Mouse (Mus musculus) intestine, embryonic 15.5 days (tissue): Measurements from ENCODE around the gene Nell1. TPM values are rescaled to one million over a fixed set of nuclear protein-coding genes. Genes with fewer than 3 reads are reported as not detected.

Source experiments
- ATAC-seq: fragments of 200-750 bp; cut with Nextera tagmentation; 2 replicates; pipeline ENCODE4 v1.8.0; 2017; ENCODE audit warnings: moderate TSS enrichment, moderate library complexity
- H3K27ac ChIP-seq: fragments of 300-500 bp; sonication (generic); 2 replicates; pipeline ENCODE4 v1.5.1; 2015; ENCODE audit warnings: mild to moderate bottlenecking, inconsistent platforms
- H3K27me3 ChIP-seq: fragments of 300-500 bp; sonication (generic); replicated peaks from 2 replicates; pipeline ENCODE4 v1.6.1; 2015; ENCODE audit warnings: inconsistent platforms
- H3K36me3 ChIP-seq: fragments of 300-500 bp; sonication (generic); 2 replicates; pipeline ENCODE4 v1.6.1; 2015; ENCODE audit warnings: inconsistent platforms
- H3K4me1 ChIP-seq: fragments of 300-500 bp; sonication (generic); replicated peaks from 2 replicates; pipeline ENCODE4 v1.6.1; 2015; ENCODE audit warnings: inconsistent platforms
- H3K4me2 ChIP-seq: fragments of 300-500 bp; sonication (generic); replicated peaks from 2 replicates; pipeline ENCODE4 v1.6.1; 2015; ENCODE audit warnings: mild to moderate bottlenecking, inconsistent platforms
- H3K4me3 ChIP-seq: fragments of 300-500 bp; sonication (generic); replicated peaks from 2 replicates; pipeline ENCODE4 v1.5.1; 2015; ENCODE audit warnings: inconsistent platforms
- H3K9ac ChIP-seq: fragments of 300-500 bp; sonication (generic); 2 replicates; pipeline ENCODE4 v1.6.1; 2015; ENCODE audit warnings: inconsistent platforms
- H3K9me3 ChIP-seq: fragments of 300-500 bp; sonication (generic); 2 replicates; pipeline ENCODE4 v1.6.1; 2016; ENCODE audit warnings: inconsistent platforms
- WGBS: fragments of 180-500 bp; shearing (Covaris S2); methylation state at CpG from one replicate; pipeline ENCODE4 v1.1.7; 2015; 5-methylcytosine and 5-hydroxymethylcytosine counted together
- polyA plus RNA-seq: library from polyadenylated mRNA; unstranded; fragments of >200 nt; fragmentation: Nextera tagmentation; extraction: Ambion mirVana; gene quantifications from 2 replicates; pipeline ENCODE4 v1.2.1, GENCODE M21; 2015

Gene Nell1
- polyA plus RNA-seq, 1 experiment from 2014 or later, result 4.0 TPM

DNA sequence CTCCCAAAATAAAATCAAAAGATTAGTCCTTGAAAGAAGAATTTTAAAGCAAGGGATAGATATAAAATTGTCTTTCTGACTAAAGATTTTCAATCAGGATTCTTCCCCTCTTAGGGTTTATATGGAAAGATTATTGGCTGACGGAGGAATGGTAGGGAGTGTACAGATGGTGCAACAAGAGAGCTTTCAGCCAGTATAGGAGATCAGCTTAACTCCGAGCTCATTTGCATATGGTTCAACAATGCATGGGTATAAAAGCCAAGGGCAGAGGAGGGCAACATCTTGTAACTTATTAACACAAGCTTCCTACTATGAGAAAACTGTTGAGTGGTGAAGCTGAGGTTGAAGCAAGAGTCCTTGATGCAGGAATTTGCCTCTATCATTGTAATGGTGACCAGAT, 658.5 kb downstream of the Nell1 start:
- H3K4me2 ChIP-seq, result no peak overlapping the region
- 76% methylated on average over 2 of the region's 2 CpGs for WGBS
- H3K36me3 ChIP-seq, result no peaks in the 10 kb centered on the region
- no peak overlapping the region for H3K4me3 ChIP-seq
- H3K9me3 ChIP-seq, result no peaks in the 10 kb centered on the region
- ATAC-seq, result no peak
- no peak overlapping the region for H3K27ac ChIP-seq
- no peak overlapping the region for H3K9ac ChIP-seq
- no peaks in the 10 kb centered on the region for H3K27me3 ChIP-seq
- H3K4me1 ChIP-seq, result no peaks in the 10 kb centered on the region

DNA sequence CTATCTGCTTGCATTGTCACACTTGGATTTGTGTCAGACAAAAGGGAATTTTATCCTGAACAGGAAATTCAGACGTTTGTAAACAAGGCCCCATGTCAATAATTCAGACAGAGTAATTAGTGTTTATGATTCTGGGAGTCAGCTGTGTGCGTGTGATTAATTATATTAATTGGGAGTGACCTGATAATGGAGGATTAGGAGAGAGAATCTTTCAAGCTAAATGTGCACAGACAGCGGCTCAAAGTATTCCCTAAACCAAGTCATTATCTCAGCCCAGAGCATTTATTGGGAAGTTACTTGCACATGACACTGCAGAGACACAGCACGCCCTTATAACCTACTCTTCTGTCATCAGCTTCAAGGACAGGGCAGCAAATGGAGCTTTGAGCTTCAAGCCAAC, 697.6 kb downstream of the Nell1 start:
- H3K27me3 ChIP-seq, result no peaks in the 10 kb centered on the region
- WGBS, result 69% methylated on average over 4 of the region's 4 CpGs
- no peaks in the 10 kb centered on the region for H3K9me3 ChIP-seq
- no peak overlapping the region for H3K4me3 ChIP-seq
- no peak for ATAC-seq
- no peak overlapping the region for H3K9ac ChIP-seq
- no peak overlapping the region for H3K27ac ChIP-seq
- no peaks in the 10 kb centered on the region for H3K36me3 ChIP-seq
- H3K4me2 ChIP-seq, result no peak overlapping the region
- no peaks in the 10 kb centered on the region for H3K4me1 ChIP-seq

DNA sequence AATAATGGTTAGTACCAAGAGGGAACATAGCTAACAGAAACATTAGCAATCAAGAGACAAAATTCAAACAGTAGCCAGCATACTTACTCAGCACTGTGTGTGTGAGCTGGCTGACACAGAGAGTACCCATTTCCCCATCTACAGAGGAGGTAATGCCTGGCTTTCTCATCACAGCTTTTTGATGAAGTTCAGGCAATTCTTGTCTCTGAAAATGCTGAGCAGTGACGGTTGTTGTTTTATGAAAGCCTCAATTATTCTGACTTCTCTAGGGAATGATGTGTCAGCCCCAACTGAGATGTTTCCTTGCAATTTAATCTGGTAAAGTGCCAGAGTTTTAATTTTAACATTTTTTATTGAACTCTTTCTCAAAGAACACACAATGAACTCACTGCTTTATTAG, 700.8 kb downstream of the Nell1 start:
- Histone ChIP-seq H3K9me3 (no peaks in the 10 kb centered on the region), H3K4me2 (no peak overlapping the region), H3K4me1 (no peaks in the 10 kb centered on the region), H3K4me3 (no peak overlapping the region), H3K36me3 (no peaks in the 10 kb centered on the region), H3K27me3 (no peaks in the 10 kb centered on the region), H3K27ac (no peak overlapping the region), H3K9ac (no peak overlapping the region)
- ATAC-seq, result no peak
- WGBS, result 66% methylated on average over 1 of the region's 1 CpGs

DNA sequence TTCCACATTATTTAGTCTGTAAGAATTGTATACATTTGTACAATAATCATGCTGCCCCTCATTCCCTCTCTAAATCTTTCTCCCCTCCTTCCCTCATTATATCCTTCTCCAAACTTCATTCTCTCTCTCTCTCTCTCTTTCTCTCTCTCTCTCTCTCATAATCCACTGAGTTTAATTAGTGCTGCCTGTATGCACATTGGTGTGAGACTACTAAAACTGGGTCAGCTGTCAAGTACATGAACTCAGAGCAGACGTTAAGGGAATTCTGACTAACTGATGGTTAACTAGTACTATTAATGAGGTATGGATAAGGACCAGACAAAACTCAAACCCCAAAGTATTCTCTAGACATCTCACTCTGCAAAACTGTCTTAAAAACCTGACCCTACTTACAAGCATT, 702.8 kb downstream of the Nell1 start:
- WGBS, result 78% methylated on average over 1 of the region's 1 CpGs
- H3K4me2 ChIP-seq, result no peak overlapping the region
- no peak overlapping the region for H3K4me3 ChIP-seq
- no peaks in the 10 kb centered on the region for H3K27me3 ChIP-seq
- no peaks in the 10 kb centered on the region for H3K9me3 ChIP-seq
- H3K36me3 ChIP-seq, result no peaks in the 10 kb centered on the region
- H3K27ac ChIP-seq, result no peak overlapping the region
- no peaks in the 10 kb centered on the region for H3K4me1 ChIP-seq
- no peak for ATAC-seq
- no peak overlapping the region for H3K9ac ChIP-seq

DNA sequence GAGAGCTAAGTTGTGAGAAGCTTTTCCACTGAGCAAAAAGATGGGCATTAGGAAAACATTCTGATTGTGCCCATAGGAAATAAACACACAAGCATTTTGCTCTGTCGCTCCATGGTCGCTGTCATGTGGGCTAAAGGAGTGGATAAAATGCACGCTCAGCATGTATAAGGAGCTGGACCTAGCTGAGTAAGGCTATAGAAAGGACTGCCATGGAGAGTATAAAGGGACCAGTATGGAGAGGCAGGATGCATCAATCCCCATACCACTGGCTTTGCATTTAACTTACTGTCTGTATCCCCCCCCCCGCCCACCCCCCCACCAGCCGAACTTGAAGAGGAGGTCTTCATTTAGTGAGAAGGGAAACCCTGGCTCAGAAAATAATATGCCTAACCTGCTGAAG, 711.7 kb downstream of the Nell1 start:
- Histone ChIP-seq H3K9ac (no peak overlapping the region), H3K36me3 (no peaks in the 10 kb centered on the region), H3K9me3 (no peaks in the 10 kb centered on the region), H3K4me3 (no peak overlapping the region), H3K4me1 (no peaks in the 10 kb centered on the region), H3K4me2 (no peak overlapping the region), H3K27me3 (no peaks in the 10 kb centered on the region), H3K27ac (no peak overlapping the region)
- no peak for ATAC-seq
- 78% methylated on average over 5 of the region's 5 CpGs for WGBS

DNA sequence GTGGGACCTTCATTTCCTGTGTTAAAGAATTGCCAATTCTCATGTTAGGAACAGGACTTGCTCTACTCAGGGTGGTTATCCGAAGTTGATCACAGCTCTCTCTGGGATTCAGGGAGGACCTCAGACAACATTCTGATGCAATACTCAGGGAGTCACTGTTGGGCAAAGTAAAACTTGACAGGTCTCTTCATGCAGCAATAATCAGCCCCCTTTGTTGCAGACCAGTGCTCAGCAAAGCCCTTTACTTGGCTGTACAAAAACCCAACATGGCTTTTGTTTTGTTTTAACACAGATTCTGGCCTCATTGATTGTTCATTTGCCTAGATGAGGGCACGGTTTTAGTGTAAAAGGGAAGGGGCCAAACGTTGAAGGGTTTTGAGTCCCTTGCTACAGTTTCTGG, 750.5 kb downstream of the Nell1 start:
- Histone ChIP-seq H3K27me3 (no peaks in the 10 kb centered on the region), H3K4me3 (no peak overlapping the region), H3K27ac (no peak overlapping the region), H3K9me3 (no peaks in the 10 kb centered on the region), H3K4me1 (no peaks in the 10 kb centered on the region), H3K4me2 (no peak overlapping the region), H3K9ac (no peak overlapping the region), H3K36me3 (no peaks in the 10 kb centered on the region)
- ATAC-seq, result no peak
- WGBS, result 75% methylated on average over 3 of the region's 3 CpGs

DNA sequence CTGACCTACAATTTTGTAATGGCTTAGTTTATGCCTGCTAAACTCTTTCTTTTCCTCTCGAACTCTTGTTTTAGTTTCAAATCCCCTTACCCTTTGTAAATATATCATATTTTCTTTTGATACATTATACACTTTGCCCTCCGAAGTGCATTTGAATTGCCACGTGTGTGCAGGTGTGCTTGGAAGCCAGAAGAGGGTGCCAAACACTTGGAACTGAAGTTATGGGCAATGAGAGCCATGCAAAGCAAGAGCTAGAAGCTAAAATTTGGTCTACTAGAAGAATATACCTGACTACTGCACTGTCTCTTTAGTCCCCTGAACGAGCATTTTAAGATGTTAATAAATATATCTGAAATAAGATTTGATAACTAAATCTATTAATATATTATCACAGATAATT, 756.3 kb downstream of the Nell1 start:
- ATAC-seq, result no peak
- 55% methylated on average over 4 of the region's 4 CpGs for WGBS
- Histone ChIP-seq H3K36me3 (no peaks in the 10 kb centered on the region), H3K9me3 (no peaks in the 10 kb centered on the region), H3K4me1 (no peaks in the 10 kb centered on the region), H3K9ac (no peak overlapping the region), H3K4me2 (no peak overlapping the region), H3K27me3 (no peaks in the 10 kb centered on the region), H3K27ac (no peak overlapping the region), H3K4me3 (no peak overlapping the region)

DNA sequence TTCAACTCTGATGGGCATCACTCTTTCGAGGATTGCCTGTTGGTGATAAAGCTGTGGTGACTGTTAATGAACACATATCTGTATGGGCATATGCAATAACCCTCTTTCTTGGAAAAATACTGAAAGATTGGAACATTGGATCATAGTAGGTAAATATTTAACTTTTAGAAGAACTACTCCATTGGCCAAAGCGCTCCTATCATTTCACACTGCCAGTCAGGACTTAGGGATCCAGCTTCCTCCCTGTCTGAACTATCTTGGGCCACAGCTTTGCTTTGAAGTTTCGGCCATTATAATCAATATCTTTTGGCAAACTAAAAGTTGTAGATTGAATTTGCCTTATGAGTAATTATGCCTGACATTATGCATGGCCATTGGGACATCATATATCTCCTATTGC, 780.9 kb downstream of the Nell1 start:
- Histone ChIP-seq H3K9ac (no peak overlapping the region), H3K27me3 (no peaks in the 10 kb centered on the region), H3K36me3 (no peaks in the 10 kb centered on the region), H3K9me3 (no peaks in the 10 kb centered on the region), H3K4me3 (no peak overlapping the region), H3K4me1 (no peaks in the 10 kb centered on the region), H3K4me2 (no peak overlapping the region), H3K27ac (no peak overlapping the region)
- no peak for ATAC-seq
- WGBS, result 83% methylated on average over 3 of the region's 3 CpGs

DNA sequence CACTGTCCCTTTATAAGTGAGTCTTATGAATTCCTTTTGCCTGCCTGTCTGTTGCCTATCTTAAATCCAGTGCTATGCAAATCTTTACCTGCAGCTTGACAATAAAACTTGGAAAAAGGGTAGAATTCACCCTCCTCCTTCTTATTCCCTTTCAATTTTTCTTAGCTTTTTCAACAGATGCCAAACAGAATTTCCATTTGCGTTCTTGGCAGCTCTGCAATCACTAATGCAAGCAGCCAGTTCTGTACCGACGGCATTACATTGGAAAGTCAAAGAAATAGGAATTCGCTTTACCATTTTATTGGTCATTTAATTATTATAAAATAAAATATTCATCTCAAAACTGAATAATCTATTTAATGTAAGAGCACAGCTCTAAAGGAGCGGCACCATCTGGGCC, 781.7 kb downstream of the Nell1 start:
- Histone ChIP-seq H3K27ac (no peak overlapping the region), H3K4me2 (no peak overlapping the region), H3K9me3 (no peaks in the 10 kb centered on the region), H3K27me3 (no peaks in the 10 kb centered on the region), H3K4me1 (no peaks in the 10 kb centered on the region), H3K36me3 (no peaks in the 10 kb centered on the region), H3K9ac (no peak overlapping the region), H3K4me3 (no peak overlapping the region)
- 80% methylated on average over 5 of the region's 5 CpGs for WGBS
- ATAC-seq, result no peak

DNA sequence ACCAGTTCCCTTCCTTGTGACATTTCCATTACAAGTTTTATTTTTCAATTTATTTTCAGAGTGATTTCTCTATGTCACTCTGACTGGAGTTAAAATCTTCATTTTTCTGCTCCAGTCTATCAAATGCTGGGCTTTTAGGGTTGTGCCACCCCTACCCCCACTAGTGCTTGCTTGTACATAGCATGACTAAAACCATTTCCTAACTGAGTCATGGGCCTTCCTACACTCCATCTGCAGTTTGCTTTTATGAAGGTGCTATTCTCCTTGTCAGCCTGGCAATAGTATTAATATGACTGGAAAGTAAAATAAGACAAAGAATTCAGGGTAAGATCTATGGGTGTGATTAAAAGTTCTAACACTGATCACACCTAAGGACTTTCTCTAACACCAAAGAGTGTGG, 798.9 kb downstream of the Nell1 start:
- H3K4me1 ChIP-seq, result no peaks in the 10 kb centered on the region

DNA sequence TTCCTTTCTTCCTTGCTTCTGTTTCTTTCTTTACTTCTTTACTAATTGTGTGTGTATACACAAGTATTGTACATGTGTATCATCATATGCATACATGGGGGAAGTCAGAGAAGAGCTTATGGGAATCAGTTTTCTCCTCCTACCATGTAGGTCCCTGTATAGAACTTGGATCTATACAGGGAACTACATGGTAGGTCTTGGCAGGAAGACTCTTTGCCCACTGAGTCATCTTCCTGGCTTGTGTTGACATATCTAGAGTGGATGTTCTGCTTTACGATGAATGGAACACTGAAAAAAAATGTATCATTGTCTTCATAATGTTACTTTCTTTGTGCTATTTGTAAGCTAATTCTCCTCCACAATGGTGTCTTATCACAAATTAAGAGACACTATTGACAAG, 806.4 kb downstream of the Nell1 start:
- H3K27ac ChIP-seq, result no peak overlapping the region
- WGBS, result 85% methylated on average over 1 of the region's 1 CpGs
- no peak overlapping the region for H3K9ac ChIP-seq
- H3K36me3 ChIP-seq, result no peaks in the 10 kb centered on the region
- H3K4me3 ChIP-seq, result no peak overlapping the region
- no peaks in the 10 kb centered on the region for H3K4me1 ChIP-seq
- no peaks in the 10 kb centered on the region for H3K27me3 ChIP-seq
- no peak for ATAC-seq
- H3K4me2 ChIP-seq, result no peak overlapping the region
- no peaks in the 10 kb centered on the region for H3K9me3 ChIP-seq

More for the DNA sequence above, 798.9 kb downstream of the Nell1 start:
- no peak for ATAC-seq
- no peaks in the 10 kb centered on the region for H3K36me3 ChIP-seq
- H3K4me3 ChIP-seq, result no peak overlapping the region
- H3K9ac ChIP-seq, result no peak overlapping the region
- no peaks in the 10 kb centered on the region for H3K9me3 ChIP-seq
- no peak overlapping the region for H3K27ac ChIP-seq
- no peaks in the 10 kb centered on the region for H3K27me3 ChIP-seq
- H3K4me2 ChIP-seq, result no peak overlapping the region

DNA sequence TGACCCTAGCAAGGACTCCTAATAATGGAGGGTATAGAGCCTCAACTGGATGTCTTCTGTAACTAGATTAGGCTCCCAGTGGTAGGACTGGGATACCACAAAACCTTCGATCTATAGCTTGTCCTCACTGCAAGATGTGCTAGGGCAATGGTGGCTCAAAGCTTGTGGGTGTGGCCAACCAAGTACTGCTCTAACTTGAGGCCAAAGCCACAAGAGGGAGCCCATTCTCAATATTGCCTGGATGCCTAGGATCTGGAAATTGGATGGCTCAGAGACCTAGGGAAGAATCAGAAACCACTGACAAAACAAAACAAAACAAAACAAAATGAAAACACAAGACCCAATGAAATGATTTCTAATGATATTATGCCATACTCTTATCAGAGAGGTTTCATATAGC, 809.0 kb downstream of the Nell1 start:
- Histone ChIP-seq H3K27me3 (no peaks in the 10 kb centered on the region), H3K36me3 (no peaks in the 10 kb centered on the region)

DNA sequence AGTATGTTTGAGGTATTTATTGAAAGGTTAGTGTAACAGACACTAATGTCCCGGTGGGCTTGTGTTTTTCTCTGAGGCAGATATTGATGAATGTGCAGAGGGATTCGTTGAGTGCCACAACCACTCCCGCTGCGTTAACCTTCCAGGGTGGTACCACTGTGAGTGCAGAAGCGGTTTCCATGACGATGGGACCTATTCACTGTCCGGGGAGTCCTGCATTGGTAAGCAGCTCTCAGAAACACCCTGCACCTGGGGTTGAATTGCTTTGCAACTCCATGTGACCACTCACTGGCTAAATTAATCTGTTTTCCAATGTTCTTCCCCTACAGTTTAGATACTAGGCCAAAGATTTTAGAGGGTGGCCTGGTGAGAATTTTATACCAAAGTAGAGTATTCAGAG, 851.5 kb downstream of the Nell1 start:
- H3K4me3 ChIP-seq, result no peak overlapping the region
- ATAC-seq, result no peak
- no peak overlapping the region for H3K4me2 ChIP-seq
- H3K9me3 ChIP-seq, result no peaks in the 10 kb centered on the region
- no peak overlapping the region for H3K9ac ChIP-seq
- H3K36me3 ChIP-seq, result no peaks in the 10 kb centered on the region
- H3K27ac ChIP-seq, result no peak overlapping the region
- no peaks in the 10 kb centered on the region for H3K4me1 ChIP-seq
- no peaks in the 10 kb centered on the region for H3K27me3 ChIP-seq
- WGBS, result 37% methylated on average over 7 of the region's 7 CpGs

More for the DNA sequence above, 809.0 kb downstream of the Nell1 start:
- no peaks in the 10 kb centered on the region for H3K4me1 ChIP-seq
- no peak for ATAC-seq
- no peak overlapping the region for H3K4me3 ChIP-seq
- no peak overlapping the region for H3K9ac ChIP-seq
- H3K9me3 ChIP-seq, result no peaks in the 10 kb centered on the region
- H3K27ac ChIP-seq, result no peak overlapping the region
- H3K4me2 ChIP-seq, result no peak overlapping the region
- WGBS, result 58% methylated on average over 1 of the region's 1 CpGs

DNA sequence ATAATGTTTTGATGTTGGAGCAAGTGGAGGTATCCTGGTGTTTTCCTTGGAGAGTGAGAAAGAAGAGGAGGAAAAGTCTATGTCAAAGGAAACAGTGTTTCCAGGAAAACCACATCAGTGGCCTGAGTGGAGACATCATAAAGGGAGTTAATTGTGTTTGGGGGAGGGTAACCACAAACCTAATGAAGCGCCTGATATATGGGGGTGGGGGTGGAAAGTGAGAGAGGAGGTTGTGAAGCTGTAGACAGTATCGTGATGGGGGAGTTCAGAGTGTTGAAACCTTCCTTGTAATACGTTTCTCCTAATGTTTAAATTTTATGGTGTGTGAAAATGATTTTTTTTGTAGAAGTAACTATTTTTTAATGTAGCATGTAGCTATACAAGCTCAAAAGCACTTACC, 858.1 kb downstream of the Nell1 start:
- no peak overlapping the region for H3K4me2 ChIP-seq
- no peak overlapping the region for H3K27ac ChIP-seq
- no peaks in the 10 kb centered on the region for H3K9me3 ChIP-seq
- no peak overlapping the region for H3K9ac ChIP-seq
- WGBS, result 75% methylated on average over 3 of the region's 3 CpGs
- H3K4me3 ChIP-seq, result no peak overlapping the region
- H3K4me1 ChIP-seq, result no peaks in the 10 kb centered on the region
- no peak for ATAC-seq
- no peaks in the 10 kb centered on the region for H3K27me3 ChIP-seq
- H3K36me3 ChIP-seq, result no peaks in the 10 kb centered on the region
